29 mouse cellular contexts compared by ENCODE assay signal in the genomic region with DNA sequence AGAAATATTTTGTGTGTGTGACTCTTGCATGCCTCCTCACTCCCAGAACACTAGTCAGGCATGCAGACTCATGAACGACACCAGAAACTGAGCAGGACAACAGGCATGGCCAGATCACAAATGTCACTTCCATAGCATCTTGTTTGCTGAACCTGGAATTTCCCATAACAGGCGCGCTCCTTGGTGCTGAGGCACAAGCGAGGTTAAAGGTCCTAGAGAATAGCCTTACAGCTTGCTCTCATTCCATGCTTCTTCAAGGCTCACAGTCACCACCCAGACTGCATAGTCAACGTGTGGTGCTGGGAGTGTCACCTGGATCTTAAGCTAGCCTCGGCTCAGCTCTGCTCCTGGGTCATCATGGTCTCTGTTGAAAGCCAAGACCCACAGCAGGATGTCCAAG. TPM values are rescaled to one million over a fixed set of nuclear protein-coding genes. Genes with fewer than 3 reads are reported as not detected.
DNase-seq lines count a peak whose midpoint lies in the region; ATAC-seq and TF ChIP-seq lines count a peak whose summit lies in the region.
"Had no signal": no experiment of that assay in that cellular context is flagged by ENCODE, and none has a peak within 500 bp of the region (broad histone marks: within the 10 kb centered on the region; RNA-seq: fewer than 3 reads in every experiment).

No protein-coding gene starts in this region.

- peaks cover 4% of the 10 kb centered on the region; the same call in 1 of the 2 replicates for H3K4me1 ChIP-seq in bone marrow, adult 2 months (ENCODE audit: control insufficient read depth, insufficient read depth, low read length)
- peaks cover 57% of the 10 kb centered on the region for H3K4me1 ChIP-seq in liver, embryonic 12.5 days
- peaks cover 17% of the 10 kb centered on the region for H3K4me1 ChIP-seq in liver, postnatal 0 days (ENCODE audit: insufficient read depth)
- H3K4me1 ChIP-seq in kidney, embryonic 14.5 days (ENCODE audit: control insufficient read depth, insufficient read depth, low read length) = no peaks in the 10 kb centered on the region
- H3K4me1 ChIP-seq: forebrain, embryonic 12.5 days; heart, embryonic 15.5 days; hindbrain, embryonic 12.5 days; midbrain, embryonic 12.5 days; neural tube, embryonic 12.5 days had no signal

- ATAC-seq in liver, embryonic 12.5 days = no peak
- no peak for ATAC-seq in liver, postnatal 0 days
- ATAC-seq in kidney, embryonic 14.5 days (ENCODE audit: low FRiP score, low TSS enrichment) = no peak
- ATAC-seq: activated CD4-positive, CD25-positive, alpha-beta regulatory T cell, adult 4 months; intestine, embryonic 16.5 days had no signal

- H3K9ac ChIP-seq in liver, embryonic 12.5 days = peak overlapping the region; percentile 67
- peak overlapping the region; percentile 38; the same call in 1 of the 2 replicates for H3K9ac ChIP-seq in liver, postnatal 0 days (replicated peaks)
- no peak overlapping the region for H3K9ac ChIP-seq in kidney, embryonic 14.5 days (ENCODE audit: low read depth, low read length)
- H3K9ac ChIP-seq: embryonic facial prominence, embryonic 13.5 days; forebrain, embryonic 12.5 days; heart, embryonic 15.5 days; hindbrain, embryonic 12.5 days; midbrain, embryonic 12.5 days; neural tube, embryonic 12.5 days had no signal

- H3K4me3 ChIP-seq in bone marrow, adult 2 months (replicated peaks; ENCODE audit: control insufficient read depth, low read depth, low read length) = no peak overlapping the region
- no peak overlapping the region for H3K4me3 ChIP-seq in liver, embryonic 12.5 days
- no peak overlapping the region for H3K4me3 ChIP-seq in liver, postnatal 0 days (ENCODE audit: low read depth, low read length)
- no peak overlapping the region for H3K4me3 ChIP-seq in kidney, embryonic 14.5 days (ENCODE audit: low read length)
- H3K4me3 ChIP-seq: embryonic facial prominence, embryonic 13.5 days; forebrain, embryonic 12.5 days; heart, embryonic 15.5 days; hindbrain, embryonic 12.5 days; megakaryocyte, embryonic 14.5 days; midbrain, embryonic 12.5 days; myocyte; neural tube, embryonic 12.5 days had no signal

- no peak for TF ChIP-seq EP300 in liver, postnatal 0 days (IDR thresholded peaks at IDR 0.05; ENCODE audit: low read depth)

- no peaks in the 10 kb centered on the region for H3K36me3 ChIP-seq in liver, embryonic 12.5 days
- no peaks in the 10 kb centered on the region for H3K36me3 ChIP-seq in liver, postnatal 0 days (replicated peaks; ENCODE audit: insufficient read depth, low read length)
- H3K36me3 ChIP-seq in kidney, embryonic 14.5 days (ENCODE audit: control insufficient read depth, insufficient read depth, low read length) = no peaks in the 10 kb centered on the region
- H3K36me3 ChIP-seq: embryonic facial prominence, embryonic 13.5 days; forebrain, embryonic 12.5 days; heart, embryonic 15.5 days; hindbrain, embryonic 12.5 days; midbrain, embryonic 12.5 days; neural tube, embryonic 12.5 days had no signal

- H3K27ac ChIP-seq in bone marrow, adult 2 months (ENCODE audit: control insufficient read depth, insufficient read depth, low read depth, low read length, poor library complexity) = peak overlapping the region; percentile 28
- H3K27ac ChIP-seq in liver, embryonic 12.5 days = peak overlapping the region; percentile 99
- H3K27ac ChIP-seq in liver, postnatal 0 days (ENCODE audit: low read depth) = peak overlapping the region; percentile 97
- no peak overlapping the region for H3K27ac ChIP-seq in kidney, embryonic 14.5 days (ENCODE audit: low read depth, low read length)
- H3K27ac ChIP-seq: embryonic facial prominence, embryonic 13.5 days; forebrain, embryonic 12.5 days; heart, embryonic 15.5 days; hindbrain, embryonic 12.5 days; midbrain, embryonic 12.5 days; neural tube, embryonic 12.5 days; stomach, postnatal 0 days had no signal

- no peak for TF ChIP-seq CTCF in bone marrow, adult 2 months (IDR thresholded peaks at IDR 0.05; ENCODE audit: control insufficient read depth, insufficient read depth, low read length)
- TF ChIP-seq CTCF in liver, postnatal 0 days (IDR thresholded peaks at IDR 0.05; ENCODE audit: low read depth) = no peak

- DNase-seq in c-Kit-positive CD71-positive TER-119-positive erythroid progenitor cells, embryonic 14.5 days (ENCODE audit: low spot score) = peak; percentile 18
- no peak for DNase-seq in liver, postnatal 0 days
- no peak for DNase-seq in gastrocnemius, postnatal 25 days
- DNase-seq: adrenal gland, adult 8-10 months; B cell, adult 2 months; cerebellum, adult 11-12 months; cerebellum, postnatal 10 days; gastrocnemius, postnatal 14 days; kidney, adult 8-10 months; kidney, postnatal 14 days; lung, postnatal 36 days; right cerebral cortex, adult 18-20 months; right cerebral cortex, postnatal 4 days; thymus, adult 2 months; thymus, postnatal 36 days had no signal

- 92% methylated on average over 6 of the region's 6 CpGs for WGBS in bone marrow, adult 2 months
- WGBS in liver, embryonic 12.5 days (ENCODE audit: insufficient replicate concordance) = 78% methylated on average over 6 of the region's 6 CpGs
- 85% methylated on average over 6 of the region's 6 CpGs for WGBS in liver, postnatal 0 days (ENCODE audit: insufficient replicate concordance)
- 89% methylated on average over 6 of the region's 6 CpGs for WGBS in kidney, embryonic 14.5 days

- peak overlapping the region; percentile 69 for H3K4me2 ChIP-seq in liver, embryonic 12.5 days
- H3K4me2 ChIP-seq in liver, postnatal 0 days (ENCODE audit: low read depth, low read length) = peak overlapping the region; percentile 54; the same call in 1 of the 2 replicates
- H3K4me2 ChIP-seq in kidney, embryonic 14.5 days (replicated peaks; ENCODE audit: low read depth, low read length) = no peak overlapping the region
- H3K4me2 ChIP-seq: embryonic facial prominence, embryonic 13.5 days; forebrain, embryonic 12.5 days; heart, embryonic 15.5 days; hindbrain, embryonic 12.5 days; midbrain, embryonic 12.5 days; neural tube, embryonic 12.5 days had no signal

- TF ChIP-seq POLR2A in bone marrow, adult 2 months (IDR thresholded peaks at IDR 0.05; ENCODE audit: borderline replicate concordance, control insufficient read depth, low read depth, low read length) = no peak

- H3K9me3 ChIP-seq in liver, embryonic 12.5 days (replicated peaks) = no peaks in the 10 kb centered on the region
- no peaks in the 10 kb centered on the region for H3K9me3 ChIP-seq in liver, postnatal 0 days (ENCODE audit: low read length)
- no peaks in the 10 kb centered on the region for H3K9me3 ChIP-seq in kidney, embryonic 14.5 days (ENCODE audit: control insufficient read depth, low read length)
- H3K9me3 ChIP-seq: embryonic facial prominence, embryonic 13.5 days; forebrain, embryonic 12.5 days; heart, embryonic 15.5 days; hindbrain, embryonic 12.5 days; megakaryocyte, embryonic 14.5 days; midbrain, embryonic 12.5 days; neural tube, embryonic 12.5 days had no signal

- no peaks in the 10 kb centered on the region for H3K27me3 ChIP-seq in liver, embryonic 12.5 days (replicated peaks)
- H3K27me3 ChIP-seq in liver, postnatal 0 days (ENCODE audit: insufficient read depth, low read length) = no peaks in the 10 kb centered on the region
- no peaks in the 10 kb centered on the region for H3K27me3 ChIP-seq in kidney, embryonic 14.5 days (ENCODE audit: control insufficient read depth, insufficient read depth, low read length)
- H3K27me3 ChIP-seq: embryonic facial prominence, embryonic 13.5 days; forebrain, embryonic 12.5 days; heart, embryonic 15.5 days; hindbrain, embryonic 12.5 days; midbrain, embryonic 12.5 days; neural tube, embryonic 12.5 days had no signal

RNA-seq across cellular contexts. Expression of gene Cdyl, which starts 19.1 kb away (rescaled TPM):
- polyA plus RNA-seq in bone marrow, adult 2 months (2011; ENCODE audit: insufficient read depth, insufficient read length, low replicate concordance, missing spikeins) = 11.4 and 20.5 TPM in 2 replicates
- polyA plus RNA-seq in liver, embryonic 12.5 days (2016; fragmentation: Nextera tagmentation; extraction: Ambion mirVana) = 18.8 and 19.3 TPM in 2 replicates
- 5.8 and 5.9 TPM in 2 replicates for polyA plus RNA-seq in liver, postnatal 0 days (2015; fragmentation: Nextera tagmentation; extraction: Ambion mirVana)
- 1 to 10 TPM; 6.2 to 7.7 TPM for total RNA-seq in gastrocnemius, postnatal 25 days (2021)
- 11.9 and 18.4 TPM in 2 replicates for polyA plus RNA-seq in kidney, embryonic 14.5 days (2014; fragmentation: Nextera tagmentation; extraction: Ambion mirVana)
